Comparison of ENCODE assay signal across 8 mouse cellular contexts in genomic region chr2:167774806-167775179, GRCm38 (mm10).
A peak's percentile ranks its signal among the peaks of the same experiment; 100 is the strongest.
DNase-seq lines count a peak whose midpoint lies in the region; ATAC-seq and TF ChIP-seq lines count a peak whose summit lies in the region.

No protein-coding gene starts in this region.

- no peak for DNase-seq in kidney, postnatal 0 days (ENCODE audit: low spot score)
- DNase-seq in kidney, postnatal 36 days, result no peak
- peak; percentile 55 for DNase-seq in R1 (ENCODE audit: low read depth, low spot score)
- DNase-seq in embryonic facial prominence, embryonic 14.5 days (ENCODE audit: low spot score), result peak; percentile 78
- peak; percentile 53 for DNase-seq in lung, postnatal 36 days
- DNase-seq in layer of hippocampus, adult 18-20 months (ENCODE audit: low spot score in 2 of 2), result no peak
- no peak for DNase-seq in yolk sac, embryonic 10.5 days (ENCODE audit: low spot score)
- no peak for DNase-seq in heart, postnatal 14 days

- no peak overlapping the region for H3K9ac ChIP-seq in kidney, postnatal 0 days (ENCODE audit: low read depth, low read length)
- H3K9ac ChIP-seq in embryonic facial prominence, embryonic 14.5 days (ENCODE audit: low read depth, low read length), result peak overlapping the region; percentile 23

- peak; percentile 12; the same call in 1 of the 2 replicates for ATAC-seq in kidney, postnatal 0 days (replicated peaks; ENCODE audit: low FRiP score, low read depth)
- peak; percentile 44 for ATAC-seq in embryonic facial prominence, embryonic 14.5 days (ENCODE audit: low read depth)

- H3K27me3 ChIP-seq in kidney, postnatal 0 days (ENCODE audit: insufficient read depth, low read length), result no peaks in the 10 kb centered on the region
- H3K27me3 ChIP-seq in embryonic facial prominence, embryonic 14.5 days (replicated peaks; ENCODE audit: control insufficient read depth, insufficient read depth, low read length), result no peaks in the 10 kb centered on the region

- no peak for TF ChIP-seq CTCF in kidney, postnatal 0 days (IDR thresholded peaks at IDR 0.05; ENCODE audit: low read depth)

- H3K36me3 ChIP-seq in kidney, postnatal 0 days (ENCODE audit: insufficient read depth, low read length), result no peaks in the 10 kb centered on the region
- no peaks in the 10 kb centered on the region for H3K36me3 ChIP-seq in embryonic facial prominence, embryonic 14.5 days (ENCODE audit: control insufficient read depth, insufficient read depth, low read length)

- H3K4me1 ChIP-seq in kidney, postnatal 0 days (replicated peaks; ENCODE audit: insufficient read depth, low read length), result peaks cover 11% of the 10 kb centered on the region
- peaks cover 35% of the 10 kb centered on the region for H3K4me1 ChIP-seq in embryonic facial prominence, embryonic 14.5 days (ENCODE audit: control insufficient read depth, insufficient read depth, low read length)

- intact Hi-C loops in heart, postnatal 14 days (cut with DNase I), result loop anchor here (5.0 kb wide), 1 partner anchor 63 kb away; no protein-coding TSS in a partner anchor

- WGBS in kidney, postnatal 0 days, result 33% methylated on average over 10 of the region's 10 CpGs
- 17% methylated on average over 9 of the region's 10 CpGs for WGBS in embryonic facial prominence, embryonic 14.5 days

- no peaks in the 10 kb centered on the region for H3K9me3 ChIP-seq in kidney, postnatal 0 days (replicated peaks; ENCODE audit: low read length)
- no peaks in the 10 kb centered on the region for H3K9me3 ChIP-seq in embryonic facial prominence, embryonic 14.5 days (ENCODE audit: control insufficient read depth, low read length)

- no peak overlapping the region for H3K4me2 ChIP-seq in kidney, postnatal 0 days (ENCODE audit: low read length)
- H3K4me2 ChIP-seq in embryonic facial prominence, embryonic 14.5 days (ENCODE audit: low read depth, low read length), result no peak overlapping the region

- H3K27ac ChIP-seq in kidney, postnatal 0 days, result no peak overlapping the region
- peak overlapping the region; percentile 70 for H3K27ac ChIP-seq in embryonic facial prominence, embryonic 14.5 days (replicated peaks; ENCODE audit: low read depth, low read length)

- no peak overlapping the region for H3K4me3 ChIP-seq in kidney, postnatal 0 days (replicated peaks; ENCODE audit: low read depth, low read length)
- H3K4me3 ChIP-seq in embryonic facial prominence, embryonic 14.5 days (ENCODE audit: low read depth, low read length), result no peak overlapping the region

Comparison
In these comparisons a context has a peak if more than half of its experiments do, and no peak if none do; other contexts are left out.
1. DNase-seq: peak in R1 (single experiment), embryonic facial prominence, embryonic 14.5 days (single experiment) and lung, postnatal 36 days (single experiment); none in kidney, postnatal 0 days (single experiment), kidney, postnatal 36 days (0 of 2), layer of hippocampus, adult 18-20 months (0 of 2), yolk sac, embryonic 10.5 days (single experiment) and heart, postnatal 14 days (0 of 2).